Mouse (Mus musculus) kidney, embryonic 14.5 days (tissue): ENCODE measurements at regions not wholly inside any gene's neighbourhood (a gene's known extent, or its start where the extent isn't known, plus 50 kb on each side); places are given as distances from the start of the nearest gene placed in this dataset.

Experiments
- ATAC-seq: fragments of 200-750 bp; cut with Nextera tagmentation; 2 replicates; pipeline ENCODE4 v1.8.0; 2017; ENCODE audit warnings: moderate number of reproducible peaks, mild to moderate bottlenecking, moderate TSS enrichment, moderate library complexity; ENCODE audit not compliant: low FRiP score, low TSS enrichment
- H3K27ac ChIP-seq: fragments of 300-500 bp; sonication (generic); 2 replicates; pipeline ENCODE4 v1.5.1; 2014; ENCODE audit warnings: low read depth, mild to moderate bottlenecking, low read length, moderate library complexity, mixed read lengths
- H3K27me3 ChIP-seq: fragments of 300-500 bp; sonication (generic); 2 replicates; pipeline ENCODE4 v1.6.1; 2014; ENCODE audit warnings: mild to moderate bottlenecking, low read length; ENCODE audit not compliant: control insufficient read depth, insufficient read depth
- H3K36me3 ChIP-seq: fragments of 300-500 bp; sonication (generic); 2 replicates; pipeline ENCODE4 v1.6.1; 2014; ENCODE audit warnings: low read length, mixed read lengths; ENCODE audit not compliant: control insufficient read depth, insufficient read depth
- H3K4me1 ChIP-seq: fragments of 300-500 bp; sonication (generic); 2 replicates; pipeline ENCODE4 v1.6.1; 2014; ENCODE audit warnings: low read length, mixed read lengths; ENCODE audit not compliant: control insufficient read depth, insufficient read depth
- H3K4me2 ChIP-seq: fragments of 300-500 bp; sonication (generic); replicated peaks from 2 replicates; pipeline ENCODE4 v1.6.1; 2014; ENCODE audit warnings: low read depth, mild to moderate bottlenecking, low read length
- H3K4me3 ChIP-seq: fragments of 300-500 bp; sonication (generic); 2 replicates; pipeline ENCODE4 v1.5.1; 2014; ENCODE audit warnings: mild to moderate bottlenecking, low read length
- H3K9ac ChIP-seq: fragments of 300-500 bp; sonication (generic); 2 replicates; pipeline ENCODE4 v1.6.1; 2014; ENCODE audit warnings: low read depth, mild to moderate bottlenecking, low read length, moderate library complexity
- H3K9me3 ChIP-seq: fragments of 300-500 bp; sonication (generic); 2 replicates; pipeline ENCODE4 v1.6.1; 2016; ENCODE audit warnings: low read length; ENCODE audit not compliant: control insufficient read depth
- WGBS: fragments of 180-500 bp; shearing (Covaris S2); extraction: QIAGEN DNeasy Blood & Tissue Kit; methylation state at CpG from one replicate; pipeline ENCODE4 v1.1.7; 2014; 5-methylcytosine and 5-hydroxymethylcytosine counted together

DNA sequence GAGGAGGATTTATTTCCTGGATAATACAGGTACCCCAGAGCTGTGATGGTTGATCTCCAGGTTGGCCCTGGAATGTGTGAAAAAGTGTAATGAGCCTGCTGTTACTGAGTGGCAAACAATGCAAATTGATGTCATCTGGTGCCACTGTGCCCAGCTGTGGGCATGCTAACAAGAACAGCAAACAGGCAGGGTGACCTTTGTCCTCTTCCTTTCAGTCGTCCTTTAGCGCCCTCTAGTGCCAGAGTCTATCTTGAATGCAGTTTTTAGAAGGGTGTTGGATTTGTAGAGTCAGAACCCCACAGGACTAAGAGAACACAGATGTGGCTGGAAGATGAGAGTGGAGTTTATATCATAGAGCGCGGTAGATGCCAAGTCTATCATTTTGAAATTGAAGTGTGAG, 164.3 kb downstream of the Sdhaf3 start:
- no peak overlapping the region for H3K4me3 ChIP-seq
- no peaks in the 10 kb centered on the region for H3K9me3 ChIP-seq
- H3K27me3 ChIP-seq = no peaks in the 10 kb centered on the region
- ATAC-seq = no peak
- no peak overlapping the region for H3K9ac ChIP-seq
- H3K36me3 ChIP-seq = no peaks in the 10 kb centered on the region
- H3K27ac ChIP-seq = no peak overlapping the region
- H3K4me2 ChIP-seq = no peak overlapping the region
- WGBS = 30% methylated on average over 4 of the region's 4 CpGs
- no peaks in the 10 kb centered on the region for H3K4me1 ChIP-seq

DNA sequence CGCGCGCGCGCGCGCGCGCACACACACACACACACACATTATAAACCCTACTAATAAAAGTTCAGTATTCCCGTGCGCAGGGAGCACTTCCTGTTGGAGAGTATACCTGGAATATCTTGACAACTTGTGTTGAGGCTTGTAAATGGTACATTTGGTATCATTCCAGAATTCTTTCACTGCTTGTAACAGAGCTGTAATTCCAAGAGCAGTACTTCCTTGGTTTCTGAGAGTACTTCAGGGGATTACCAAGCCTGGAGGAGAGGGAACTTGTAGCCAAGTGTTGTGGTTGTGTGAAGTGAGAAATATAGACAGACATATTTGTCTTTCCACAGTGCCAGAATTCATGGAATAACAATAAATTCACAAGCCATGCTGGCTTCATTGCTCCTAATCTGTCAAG, 177.2 kb downstream of the Sdhaf3 start:
- H3K4me2 ChIP-seq = no peak overlapping the region
- no peaks in the 10 kb centered on the region for H3K36me3 ChIP-seq
- H3K9me3 ChIP-seq = no peaks in the 10 kb centered on the region
- H3K27me3 ChIP-seq = no peaks in the 10 kb centered on the region
- no peak for ATAC-seq
- no peaks in the 10 kb centered on the region for H3K4me1 ChIP-seq
- 91% methylated on average over 11 of the region's 11 CpGs for WGBS
- no peak overlapping the region for H3K27ac ChIP-seq
- no peak overlapping the region for H3K4me3 ChIP-seq
- no peak overlapping the region for H3K9ac ChIP-seq

DNA sequence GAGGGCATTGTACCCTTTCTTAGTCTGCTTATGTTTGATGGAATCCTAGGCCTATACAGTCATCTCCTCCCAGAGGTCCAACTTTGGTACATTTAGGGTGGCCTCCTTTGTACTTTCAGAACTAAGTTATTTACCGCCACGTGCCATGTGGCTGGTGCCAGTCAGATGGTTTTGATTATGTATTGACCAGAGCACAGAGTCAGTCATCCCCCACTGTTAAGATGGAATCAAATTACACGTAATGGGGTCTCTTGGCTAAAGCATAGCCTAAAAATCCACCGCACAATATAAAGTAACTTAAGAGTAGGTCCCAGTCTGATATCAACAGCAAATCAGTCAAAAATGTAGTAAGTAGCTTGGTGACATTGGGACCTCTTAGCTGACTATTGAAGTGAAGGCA, 178.3 kb downstream of the Sdhaf3 start:
- Histone ChIP-seq H3K36me3 (no peaks in the 10 kb centered on the region), H3K27me3 (no peaks in the 10 kb centered on the region), H3K9me3 (no peaks in the 10 kb centered on the region), H3K4me3 (no peak overlapping the region), H3K4me1 (no peaks in the 10 kb centered on the region), H3K27ac (no peak overlapping the region), H3K4me2 (no peak overlapping the region), H3K9ac (no peak overlapping the region)
- ATAC-seq = no peak
- WGBS = 90% methylated on average over 4 of the region's 4 CpGs

GRCm38 (mm10) chr6:7134888-7135287, 179.1 kb downstream of the Sdhaf3 start:
- no peak overlapping the region for H3K4me3 ChIP-seq
- no peak overlapping the region for H3K27ac ChIP-seq
- no peak overlapping the region for H3K9ac ChIP-seq
- ATAC-seq = no peak
- no peaks in the 10 kb centered on the region for H3K27me3 ChIP-seq
- H3K4me1 ChIP-seq = no peaks in the 10 kb centered on the region
- WGBS = 86% methylated on average over 1 of the region's 1 CpGs
- no peaks in the 10 kb centered on the region for H3K36me3 ChIP-seq
- H3K9me3 ChIP-seq = no peaks in the 10 kb centered on the region
- no peak overlapping the region for H3K4me2 ChIP-seq

GRCm38 (mm10) chr6:7181711-7182110, 225.9 kb downstream of the Sdhaf3 start:
- Histone ChIP-seq H3K9me3 (no peaks in the 10 kb centered on the region; the same call in 1 of the 2 replicates), H3K36me3 (no peaks in the 10 kb centered on the region)
- 73% methylated on average over 2 of the region's 2 CpGs for WGBS

DNA sequence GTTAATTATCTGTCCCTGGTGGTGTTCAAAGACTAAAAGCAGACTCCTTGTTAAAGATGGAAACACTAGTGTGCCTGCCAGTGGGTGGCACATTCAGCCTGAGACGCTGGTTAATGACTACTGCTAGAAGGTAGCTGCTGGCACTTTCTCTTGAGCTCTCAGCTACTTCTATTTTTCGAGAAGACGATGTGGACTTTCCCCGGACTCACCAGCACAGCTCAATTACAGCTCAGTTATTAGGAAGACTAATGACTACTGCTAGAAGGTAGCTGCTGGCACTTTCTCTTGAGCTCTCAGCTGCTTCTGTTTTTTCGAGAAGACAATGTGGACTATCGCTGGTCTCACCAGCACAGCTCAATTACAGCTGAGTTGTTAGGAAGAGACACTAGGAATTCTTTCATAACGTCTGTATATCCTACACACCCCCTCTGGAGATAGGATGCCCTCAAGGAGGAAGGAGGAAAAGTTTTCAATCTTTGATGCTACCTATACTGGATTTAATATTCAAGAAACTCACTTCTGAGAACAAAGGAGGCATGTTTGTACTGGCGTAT, 243.3 kb downstream of the Sdhaf3 start:
- 71% methylated on average over 8 of the region's 8 CpGs for WGBS
- Histone ChIP-seq H3K4me3 (no peak overlapping the region), H3K4me2 (no peak overlapping the region), H3K27ac (no peak overlapping the region), H3K36me3 (no peaks in the 10 kb centered on the region), H3K9me3 (no peaks in the 10 kb centered on the region), H3K4me1 (no peaks in the 10 kb centered on the region), H3K9ac (no peak overlapping the region), H3K27me3 (no peaks in the 10 kb centered on the region)
- no peak for ATAC-seq

More at GRCm38 (mm10) chr6:7181711-7182110, 225.9 kb downstream of the Sdhaf3 start:
- Histone ChIP-seq H3K4me2 (no peak overlapping the region), H3K4me1 (no peaks in the 10 kb centered on the region), H3K27ac (no peak overlapping the region), H3K9ac (no peak overlapping the region), H3K4me3 (no peak overlapping the region), H3K27me3 (no peaks in the 10 kb centered on the region)
- ATAC-seq = no peak

DNA sequence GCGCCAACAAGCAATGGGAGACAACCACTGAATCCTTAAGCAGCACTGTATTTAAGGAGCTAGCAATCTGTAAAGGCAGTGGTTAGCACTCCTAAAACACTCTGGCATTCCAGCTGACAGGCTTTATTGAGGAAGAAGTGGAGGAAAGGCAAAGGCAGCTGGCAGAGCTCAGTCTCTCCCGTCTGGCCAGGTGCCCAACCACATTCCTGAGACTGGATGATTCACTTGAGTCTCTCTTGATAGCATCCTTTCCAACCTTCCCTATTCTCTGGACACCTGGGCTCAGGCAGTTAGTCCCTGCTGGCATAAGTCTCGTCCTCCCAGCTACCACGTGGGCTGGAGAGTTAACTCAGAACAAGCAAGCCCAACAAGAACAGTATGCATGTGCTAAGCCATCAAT, 260.1 kb downstream of the Sdhaf3 start:
- Histone ChIP-seq H3K27ac (no peak overlapping the region), H3K4me1 (no peaks in the 10 kb centered on the region), H3K4me2 (no peak overlapping the region), H3K27me3 (no peaks in the 10 kb centered on the region), H3K36me3 (no peaks in the 10 kb centered on the region), H3K9ac (no peak overlapping the region), H3K4me3 (no peak overlapping the region), H3K9me3 (no peaks in the 10 kb centered on the region)
- WGBS = 57% methylated on average over 4 of the region's 4 CpGs
- 0 out of 2 replicates have a peak, but pooled peaks have one; percentile 39 for ATAC-seq

DNA sequence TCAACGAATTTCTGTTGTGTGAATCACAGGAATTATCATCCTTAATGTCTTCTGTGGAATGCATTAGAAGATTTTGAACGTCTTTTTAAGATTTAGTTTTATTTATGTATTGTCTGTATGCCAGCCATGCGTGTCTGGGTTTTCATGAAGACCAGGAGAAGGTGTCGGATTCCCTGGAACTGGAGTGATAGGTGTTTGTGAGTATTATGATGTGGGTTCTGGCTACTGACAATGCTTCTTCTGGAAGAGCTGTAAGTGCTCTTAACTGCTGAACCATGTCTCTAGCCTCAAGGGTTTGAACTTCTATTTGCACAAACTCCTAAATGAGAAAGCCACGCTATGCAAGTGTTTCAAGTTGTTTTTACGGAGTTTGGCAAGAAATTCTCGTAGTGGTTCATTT, 296.5 kb downstream of the Sdhaf3 start:
- H3K27ac ChIP-seq = no peak overlapping the region

GRCm38 (mm10) chr6:7277431-7277830, 277.2 kb upstream of the Tac1 start:
- Histone ChIP-seq H3K9ac (no peak overlapping the region), H3K4me1 (no peaks in the 10 kb centered on the region), H3K4me3 (no peak overlapping the region), H3K27ac (no peak overlapping the region), H3K36me3 (no peaks in the 10 kb centered on the region), H3K27me3 (no peaks in the 10 kb centered on the region), H3K4me2 (no peak overlapping the region), H3K9me3 (no peaks in the 10 kb centered on the region)
- no peak for ATAC-seq
- 39% methylated on average over 4 of the region's 4 CpGs for WGBS

More for the DNA sequence above, 296.5 kb downstream of the Sdhaf3 start:
- H3K9ac ChIP-seq = no peak overlapping the region
- ATAC-seq = no peak
- H3K4me3 ChIP-seq = no peak overlapping the region
- no peaks in the 10 kb centered on the region for H3K4me1 ChIP-seq
- H3K27me3 ChIP-seq = no peaks in the 10 kb centered on the region
- no peaks in the 10 kb centered on the region for H3K9me3 ChIP-seq
- H3K4me2 ChIP-seq = no peak overlapping the region
- no peaks in the 10 kb centered on the region for H3K36me3 ChIP-seq
- WGBS = 47% methylated on average over 7 of the region's 7 CpGs
